Mouse (Mus musculus) left cerebral cortex, adult 2 months (tissue): ENCODE data around the gene Slc2a12. TPM values are rescaled to one million over a fixed set of nuclear protein-coding genes. Genes with fewer than 3 reads are reported as not detected.
A peak's percentile ranks its signal among the peaks of the same experiment; 100 is the strongest.

ENCODE experiments used
- DNase-seq, 2 experiments: peaks; one replicate each; pipeline ENCODE4 v3.0.0; 2021 to 2022; ENCODE audit warnings: low spot score in 2 of 2, mixed read lengths in 1 of 2; ENCODE audit errors: extremely low spot score in 1 of 2
- H3K27ac ChIP-seq: fragments of 200-600 bp; 2 replicates; pipeline ENCODE4 v1.8.1; 2022
- H3K4me3 ChIP-seq: fragments of 200-600 bp; 2 replicates; pipeline ENCODE4 v1.8.1; 2022
- CTCF ChIP-seq: fragments of 200-600 bp; IDR thresholded peaks from 2 replicates; pipeline ENCODE4 v1.8.1; 2022; ENCODE audit warnings: antibody characterized with exemption, mild to moderate bottlenecking, moderate library complexity
- intact Hi-C: fragments of 180-260 bp; cut with DNase I; formaldehyde crosslinking; loops from one replicate; pipeline ENCODE4 v1.15.1; 2025
- total RNA-seq, 2 experiments: library from RNA; stranded (reverse); gene quantifications; 2 replicates each; pipeline ENCODE4 v1.2.3; 2021

The Slc2a12 gene
- total RNA-seq, 2 experiments from 2014 or later = 4.2 to 4.6 TPM

GRCm38 (mm10) chr10:22675848-22676630 lies 31.2 kb downstream of the Slc2a12 start:
- Histone ChIP-seq H3K27ac (no peak overlapping the region), H3K4me3 (no peak overlapping the region)
- TF ChIP-seq CTCF = no peak
- intact Hi-C loops = no loop called here
- DNase-seq = no peak

GRCm38 (mm10) chr10:22696236-22696635 lies 51.4 kb downstream of the Slc2a12 start:
- TF ChIP-seq CTCF = no peak
- H3K4me3 ChIP-seq = no peak overlapping the region
- no peak for DNase-seq
- intact Hi-C loops = no loop called here
- no peak overlapping the region for H3K27ac ChIP-seq

- peak overlapping the region; percentile 20; the same call in 1 of the 2 replicates for H3K27ac ChIP-seq
- DNase-seq = no peak
- intact Hi-C loops = no loop called here
Measured at GRCm38 (mm10) chr10:22696864-22697263, 52.1 kb downstream of the Slc2a12 start.

GRCm38 (mm10) chr10:22698158-22698953 lies 53.5 kb downstream of the Slc2a12 start:
- H3K4me3 ChIP-seq = no peak overlapping the region
- intact Hi-C loops = no loop called here
- TF ChIP-seq CTCF = no peak
- DNase-seq = no peak
- H3K27ac ChIP-seq = peak overlapping the region; percentile 60; the same call in 1 of the 2 replicates

More at GRCm38 (mm10) chr10:22696864-22697263, 52.1 kb downstream of the Slc2a12 start:
- TF ChIP-seq CTCF = no peak
- no peak overlapping the region for H3K4me3 ChIP-seq

- intact Hi-C loops = loop anchor here (2.0 kb wide), 1 partner anchor 67 kb away; no protein-coding TSS in a partner anchor
- no peak for TF ChIP-seq CTCF
- no peak for DNase-seq
- Histone ChIP-seq H3K4me3 (no peak overlapping the region), H3K27ac (peak overlapping the region; percentile 60)
Measured at GRCm38 (mm10) chr10:22699487-22700335, 54.9 kb downstream of the Slc2a12 start.

GRCm38 (mm10) chr10:22700773-22701172 lies 56.0 kb downstream of the Slc2a12 start:
- H3K4me3 ChIP-seq = no peak overlapping the region
- TF ChIP-seq CTCF = no peak
- intact Hi-C loops = loop anchor here (2.0 kb wide), 1 partner anchor 68 kb away; no protein-coding TSS in a partner anchor
- H3K27ac ChIP-seq = peak overlapping the region; percentile 81
- DNase-seq = no peak

GRCm38 (mm10) chr10:22701485-22702315 lies 56.9 kb downstream of the Slc2a12 start:
- intact Hi-C loops = loop anchor here (2.0 kb wide), 1 partner anchor 69 kb away; no protein-coding TSS in a partner anchor
- DNase-seq = no peak
- no peak for TF ChIP-seq CTCF
- Histone ChIP-seq H3K27ac (peak overlapping the region; percentile 81), H3K4me3 (no peak overlapping the region)

GRCm38 (mm10) chr10:22703844-22704243 lies 59.0 kb downstream of the Slc2a12 start:
- intact Hi-C loops = no loop called here
- TF ChIP-seq CTCF = no peak
- Histone ChIP-seq H3K4me3 (no peak overlapping the region), H3K27ac (no peak overlapping the region)
- DNase-seq = no peak

- intact Hi-C loops = no loop called here
- Histone ChIP-seq H3K4me3 (no peak overlapping the region), H3K27ac (peak overlapping the region; percentile 48; the same call in 1 of the 2 replicates)
- DNase-seq = no peak
- no peak for TF ChIP-seq CTCF
Measured at GRCm38 (mm10) chr10:22708190-22708843, 63.5 kb downstream of the Slc2a12 start.

- H3K4me3 ChIP-seq = no peak overlapping the region
- TF ChIP-seq CTCF = peak; percentile 45
- no peak for DNase-seq
- no peak overlapping the region for H3K27ac ChIP-seq
- intact Hi-C loops = loop anchor here (5.0 kb wide), 1 partner anchor 67 kb away; no protein-coding TSS in a partner anchor
Measured at GRCm38 (mm10) chr10:22710173-22710777, 65.5 kb downstream of the Slc2a12 start.
